Mouse (Mus musculus) forebrain, embryonic 10.5 days (tissue): ENCODE data around the gene Rpl35. TPM values are rescaled to one million over a fixed set of nuclear protein-coding genes. Genes with fewer than 3 reads are reported as not detected.

ENCODE experiments used
- DNase-seq: peaks from one replicate; pipeline ENCODE4 v3.0.0-alpha.2; 2017; ENCODE audit warnings: low spot score; ENCODE audit errors: extremely low spot score
- H3K27ac ChIP-seq: fragments of 300-500 bp; sonication (generic); 2 replicates; pipeline ENCODE4 v1.5.1; 2016; ENCODE audit warnings: mild to moderate bottlenecking
- H3K27me3 ChIP-seq: fragments of 300-500 bp; sonication (generic); 2 replicates; pipeline ENCODE4 v1.6.1; 2016; ENCODE audit warnings: mild to moderate bottlenecking; ENCODE audit not compliant: poor library complexity, severe bottlenecking
- H3K36me3 ChIP-seq: fragments of 300-500 bp; sonication (generic); replicated peaks from 2 replicates; pipeline ENCODE4 v1.6.1; 2016; ENCODE audit warnings: mild to moderate bottlenecking, moderate library complexity
- H3K4me1 ChIP-seq: fragments of 300-500 bp; sonication (generic); 2 replicates; pipeline ENCODE4 v1.6.1; 2016
- H3K4me3 ChIP-seq: fragments of 300-500 bp; sonication (generic); 2 replicates; pipeline ENCODE4 v1.5.1; 2016; ENCODE audit warnings: mild to moderate bottlenecking, moderate library complexity
- H3K9me3 ChIP-seq: fragments of 300-500 bp; sonication (generic); 2 replicates; pipeline ENCODE4 v1.6.1; 2016; ENCODE audit warnings: mild to moderate bottlenecking, moderate library complexity
- WGBS: fragments of 180-500 bp; shearing (Covaris S2); methylation state at CpG from one replicate; pipeline ENCODE4 v1.1.7; 2016; 5-methylcytosine and 5-hydroxymethylcytosine counted together
- polyA plus RNA-seq: library from polyadenylated mRNA; unstranded; fragments of >200 nt; fragmentation: Nextera tagmentation; extraction: Ambion mirVana; gene quantifications from 2 replicates; pipeline ENCODE4 v1.2.1, GENCODE M21; 2016

Gene Rpl35
- polyA plus RNA-seq, 1 experiment from 2014 or later: 1,015 TPM

DNA sequence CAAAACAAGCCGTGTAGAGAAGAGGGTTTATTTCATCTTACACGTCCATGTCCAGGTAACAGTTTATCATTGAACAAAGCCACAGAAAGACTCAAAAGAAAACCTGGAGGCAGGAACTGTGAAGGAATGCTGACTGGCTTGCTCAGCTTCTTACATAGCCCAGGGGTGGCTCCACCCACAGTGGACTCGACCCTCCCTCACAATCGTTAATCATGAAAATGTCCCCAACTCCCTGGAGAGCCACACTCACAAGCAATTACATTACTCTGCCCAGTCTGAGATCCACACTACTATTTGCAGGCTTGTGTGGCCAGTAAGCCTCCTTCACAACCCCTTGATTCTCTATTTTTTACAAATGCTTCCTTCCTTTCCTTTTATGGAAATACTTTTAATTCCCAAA lies 41.2 kb downstream of the Rpl35 start:
- Histone ChIP-seq H3K4me3 (no peak overlapping the region), H3K27me3 (no peaks in the 10 kb centered on the region), H3K27ac (no peak overlapping the region), H3K36me3 (no peaks in the 10 kb centered on the region), H3K9me3 (no peaks in the 10 kb centered on the region), H3K4me1 (no peaks in the 10 kb centered on the region)
- 58% methylated on average over 4 of the region's 4 CpGs for WGBS
- no peak for DNase-seq

- WGBS: 86% methylated on average over 5 of the region's 5 CpGs
- H3K9me3 ChIP-seq: no peaks in the 10 kb centered on the region
- no peak overlapping the region for H3K4me3 ChIP-seq
- no peaks in the 10 kb centered on the region for H3K27me3 ChIP-seq
- no peak for DNase-seq
- no peak overlapping the region for H3K27ac ChIP-seq
- no peaks in the 10 kb centered on the region for H3K36me3 ChIP-seq
- no peaks in the 10 kb centered on the region for H3K4me1 ChIP-seq
Measured at GRCm38 (mm10) chr2:38957671-38958223, 47.7 kb downstream of the Rpl35 start.

DNA sequence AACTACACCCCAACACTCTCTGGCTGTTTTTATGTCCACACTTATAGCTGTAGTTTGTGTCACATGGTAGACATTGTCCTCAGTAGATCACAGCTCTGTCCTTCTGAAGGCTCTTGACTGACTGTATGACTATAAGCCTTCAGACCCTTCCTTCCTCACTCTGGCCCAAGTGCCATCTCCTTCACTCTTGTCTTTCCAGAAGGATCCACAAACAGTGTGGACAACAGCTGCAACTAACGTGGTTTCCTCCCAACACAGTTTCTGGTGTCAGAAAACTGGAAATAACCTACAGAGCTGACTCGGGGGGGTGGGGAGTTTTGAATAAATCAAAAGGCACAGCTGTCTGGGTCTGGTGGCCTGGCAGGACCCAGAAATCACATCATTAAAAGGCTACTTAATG lies 49.4 kb downstream of the Rpl35 start:
- Histone ChIP-seq H3K27ac (no peak overlapping the region), H3K36me3 (no peaks in the 10 kb centered on the region), H3K27me3 (no peaks in the 10 kb centered on the region), H3K4me3 (no peak overlapping the region), H3K4me1 (no peaks in the 10 kb centered on the region), H3K9me3 (no peaks in the 10 kb centered on the region)
- WGBS: 88% methylated on average over 2 of the region's 2 CpGs
- no peak for DNase-seq

- H3K27me3 ChIP-seq: no peaks in the 10 kb centered on the region
- 82% methylated on average over 5 of the region's 5 CpGs for WGBS
- no peak overlapping the region for H3K27ac ChIP-seq
- no peaks in the 10 kb centered on the region for H3K4me1 ChIP-seq
- H3K9me3 ChIP-seq: no peaks in the 10 kb centered on the region
- H3K4me3 ChIP-seq: no peak overlapping the region
- no peak for DNase-seq
- no peaks in the 10 kb centered on the region for H3K36me3 ChIP-seq
Measured at GRCm38 (mm10) chr2:38953152-38953883, 52.1 kb downstream of the Rpl35 start.

Other genes with a start within 250 kb of the Rpl35 start
- 4.2 and 4.8 TPM in 2 replicates for gene Nr6a1, start 77.9 kb downstream of the Rpl35 start, polyA plus RNA-seq
- gene Olfml2a, start 73.6 kb downstream of the Rpl35 start, polyA plus RNA-seq: 1.2 and 1.7 TPM in 2 replicates
- gene Wdr38, start 8.1 kb downstream of the Rpl35 start, polyA plus RNA-seq: 1.7 and 1.9 TPM in 2 replicates
- 126 and 131 TPM in 2 replicates for gene Arpc5l, start 276 bp downstream of the Rpl35 start, polyA plus RNA-seq
- gene Golga1, start 59.9 kb upstream of the Rpl35 start, polyA plus RNA-seq: 22.7 and 24.0 TPM in 2 replicates
- 9.2 and 10.4 TPM in 2 replicates for gene Scai, start 185.1 kb upstream of the Rpl35 start, polyA plus RNA-seq
- gene Ppp6c, start 220.8 kb upstream of the Rpl35 start, polyA plus RNA-seq: 72.2 and 76.8 TPM in 2 replicates